Mouse (Mus musculus): ENCODE measurements at regions not wholly inside any gene's neighbourhood (a gene's known extent, or its start where the extent isn't known, plus 50 kb on each side); places are given as distances from the start of the nearest gene placed in this dataset.

DNA sequence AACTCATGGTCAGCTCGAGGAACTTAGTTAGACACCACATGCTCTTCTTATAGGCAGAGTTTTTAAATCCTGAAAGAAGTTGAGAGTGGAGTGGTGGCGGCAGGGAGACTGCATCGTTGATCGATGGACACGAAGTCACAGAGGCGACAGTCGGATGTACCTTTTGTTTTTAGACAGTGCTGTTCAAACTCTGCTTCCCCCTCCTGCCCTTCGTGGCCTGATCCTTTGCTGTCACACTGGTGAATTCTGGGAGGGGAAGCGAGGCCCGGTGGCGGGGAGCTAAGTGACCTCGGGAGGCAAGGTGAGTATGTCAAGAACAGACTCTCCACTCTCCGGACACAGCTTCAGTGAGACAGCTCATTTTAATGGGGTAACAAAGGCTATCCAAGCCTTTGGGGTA is 155.5 kb downstream of the Cog6 start:
- no peak for DNase-seq (ENCODE audit: low read depth, low spot score)

DNA sequence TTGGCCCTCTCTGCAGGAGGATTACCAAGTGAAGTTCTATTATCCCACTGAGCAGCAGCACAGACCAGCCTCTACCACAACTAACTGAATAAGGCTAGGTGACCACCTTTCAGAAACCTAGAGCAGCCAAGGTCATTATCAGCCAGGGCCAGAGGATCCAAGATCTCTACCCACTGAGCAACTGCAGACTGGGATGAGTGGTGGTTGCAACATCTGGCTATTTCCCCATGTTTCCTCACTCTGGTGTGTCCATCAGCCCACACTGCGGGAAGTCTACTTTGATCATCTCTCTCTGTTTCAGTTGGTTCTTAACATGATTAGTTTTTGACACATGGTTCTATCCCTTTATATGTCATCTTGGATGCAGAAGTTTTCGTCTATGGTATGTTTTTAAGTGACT is 157.2 kb downstream of the Cog6 start:
- no peak for DNase-seq (ENCODE audit: low read depth, low spot score)

- no peak for DNase-seq (ENCODE audit: low read depth, low spot score)
These were observed 157.7 kb downstream of the Cog6 start for GRCm38 (mm10) chr3:52859266-52859825.

DNA sequence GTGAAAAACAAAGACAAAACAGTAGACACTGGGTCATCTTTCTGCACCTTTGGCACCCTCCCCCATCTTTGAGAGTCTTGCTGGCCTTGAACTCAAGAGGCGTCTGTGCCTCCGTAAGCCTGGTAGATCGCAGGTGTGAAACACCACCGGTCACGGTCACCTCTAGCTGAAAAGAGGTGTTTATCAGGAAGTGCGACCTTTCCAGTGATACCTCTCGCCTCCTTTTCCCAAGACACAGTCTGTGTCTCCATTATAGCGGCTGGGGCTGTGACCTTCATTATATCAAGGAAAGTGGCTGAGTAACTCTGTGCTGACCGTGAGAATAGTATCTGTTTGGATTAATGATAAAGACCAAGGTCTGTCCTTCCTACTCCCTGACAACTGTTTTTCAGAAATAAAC is 158.8 kb downstream of the Cog6 start:
- no peak for DNase-seq (ENCODE audit: low read depth, low spot score)

DNA sequence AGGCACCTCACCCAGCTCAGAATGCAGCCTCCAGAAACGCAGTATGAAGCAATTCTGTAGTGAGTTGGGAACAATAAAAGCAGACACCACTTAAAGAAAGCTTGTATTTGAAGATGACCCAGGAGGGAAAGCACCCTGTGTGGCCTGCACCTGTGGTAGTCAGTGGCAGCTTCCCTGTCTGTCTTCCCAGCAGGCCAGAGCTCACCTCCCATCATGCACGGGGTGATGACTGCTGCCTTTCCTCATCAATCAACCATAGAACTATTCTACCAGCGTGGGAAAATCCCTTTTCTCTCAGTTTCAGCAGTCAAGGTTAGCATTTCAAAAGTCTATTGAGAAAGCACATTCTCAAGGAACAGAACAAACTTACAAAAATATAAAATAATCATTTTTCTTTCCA is 160.0 kb downstream of the Cog6 start:
- DNase-seq (ENCODE audit: low read depth, low spot score), result no peak

- no peak for DNase-seq (ENCODE audit: low read depth, low spot score)
These were observed 162.5 kb downstream of the Cog6 start for GRCm38 (mm10) chr3:52854560-52854959.

DNA sequence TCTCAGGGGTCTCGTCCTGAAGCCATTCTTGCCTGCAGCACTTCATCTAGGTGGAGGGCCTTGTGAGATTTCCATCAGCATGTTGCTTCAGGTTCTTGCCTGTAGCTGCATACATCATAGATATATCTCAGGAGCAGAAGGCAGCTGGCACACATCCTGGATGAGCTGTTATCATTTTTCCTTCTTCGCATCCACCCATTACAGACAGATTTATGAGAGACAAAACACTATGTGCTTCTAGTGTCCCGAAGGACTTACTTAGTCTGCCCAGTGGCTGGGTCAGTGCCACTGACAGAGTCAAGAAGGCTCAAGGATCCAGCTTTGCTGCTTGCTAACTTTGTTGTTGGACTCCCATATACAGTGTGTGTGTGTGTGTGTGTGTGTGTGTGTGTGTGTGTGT is 163.9 kb downstream of the Cog6 start:
- no peak for DNase-seq (ENCODE audit: low read depth, low spot score)

DNA sequence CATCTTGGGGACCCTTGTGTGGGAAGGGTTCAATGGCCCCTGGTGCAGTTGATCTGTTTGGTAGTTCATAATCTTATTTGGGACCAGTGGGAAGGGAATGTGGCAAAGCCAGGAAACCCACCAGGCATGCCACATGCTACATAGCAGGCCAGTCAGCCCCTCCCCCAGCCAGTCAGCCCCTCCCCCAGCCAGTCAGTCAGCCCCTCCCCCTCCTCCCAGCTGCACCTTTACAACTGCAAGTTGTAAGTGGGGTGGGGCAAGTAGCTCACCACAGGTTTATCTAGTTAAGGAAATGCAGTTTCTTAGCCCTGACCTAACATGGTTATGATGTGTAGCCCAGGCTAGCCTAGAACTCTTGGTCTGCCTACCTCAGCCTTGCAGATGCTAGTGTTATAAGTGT is 171.9 kb downstream of the Cog6 start:
- no peak for DNase-seq (ENCODE audit: low read depth, low spot score)

DNA sequence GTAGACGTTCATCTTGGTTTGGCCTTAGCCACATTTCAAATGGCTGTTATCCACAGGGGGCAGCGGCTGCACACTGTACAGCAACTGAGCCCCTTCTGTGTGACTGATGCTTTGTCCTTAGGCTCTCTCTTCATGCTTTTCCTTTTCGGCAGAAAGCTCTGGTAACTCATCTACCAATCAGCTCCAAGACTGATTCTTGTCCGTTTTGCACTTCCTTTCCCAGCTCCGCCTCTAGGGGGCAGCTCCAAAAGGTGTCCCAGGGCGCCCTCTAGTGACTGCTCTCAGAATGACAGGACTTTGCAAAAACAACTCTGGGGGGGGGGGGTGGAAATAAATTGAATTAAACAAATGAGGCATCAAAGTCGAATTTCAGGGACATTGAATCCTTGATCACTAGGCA is 173.0 kb downstream of the Cog6 start:
- peak; percentile 88 for DNase-seq (ENCODE audit: low read depth, low spot score)

DNA sequence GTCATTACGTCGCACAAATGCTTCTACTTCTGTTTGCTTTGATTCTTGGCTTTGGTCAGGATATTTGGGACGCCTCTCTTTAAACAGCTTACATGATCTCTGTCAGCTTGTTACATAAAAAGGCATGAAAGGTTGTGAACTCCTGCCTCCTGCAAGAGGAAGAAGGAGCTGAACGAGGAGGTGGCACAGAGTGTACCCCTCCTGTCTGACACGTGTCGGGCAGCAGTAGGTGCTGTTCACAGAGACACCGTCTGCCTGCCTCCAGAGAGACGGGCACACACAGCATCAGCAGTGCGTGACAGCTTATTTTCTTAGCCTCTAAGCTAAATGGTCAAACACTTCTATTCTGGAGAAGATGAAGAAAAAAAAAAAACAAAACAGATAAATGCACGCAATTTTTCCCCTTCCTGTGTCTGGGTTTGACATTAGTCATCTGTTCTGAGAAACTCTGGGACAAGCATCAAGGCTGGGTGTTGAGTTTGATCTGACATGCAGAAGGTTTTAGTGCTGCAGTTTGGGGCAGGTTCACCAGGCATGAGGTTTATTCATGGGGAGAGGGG is 174.1 kb downstream of the Cog6 start:
- DNase-seq (ENCODE audit: low read depth, low spot score), result no peak

DNA sequence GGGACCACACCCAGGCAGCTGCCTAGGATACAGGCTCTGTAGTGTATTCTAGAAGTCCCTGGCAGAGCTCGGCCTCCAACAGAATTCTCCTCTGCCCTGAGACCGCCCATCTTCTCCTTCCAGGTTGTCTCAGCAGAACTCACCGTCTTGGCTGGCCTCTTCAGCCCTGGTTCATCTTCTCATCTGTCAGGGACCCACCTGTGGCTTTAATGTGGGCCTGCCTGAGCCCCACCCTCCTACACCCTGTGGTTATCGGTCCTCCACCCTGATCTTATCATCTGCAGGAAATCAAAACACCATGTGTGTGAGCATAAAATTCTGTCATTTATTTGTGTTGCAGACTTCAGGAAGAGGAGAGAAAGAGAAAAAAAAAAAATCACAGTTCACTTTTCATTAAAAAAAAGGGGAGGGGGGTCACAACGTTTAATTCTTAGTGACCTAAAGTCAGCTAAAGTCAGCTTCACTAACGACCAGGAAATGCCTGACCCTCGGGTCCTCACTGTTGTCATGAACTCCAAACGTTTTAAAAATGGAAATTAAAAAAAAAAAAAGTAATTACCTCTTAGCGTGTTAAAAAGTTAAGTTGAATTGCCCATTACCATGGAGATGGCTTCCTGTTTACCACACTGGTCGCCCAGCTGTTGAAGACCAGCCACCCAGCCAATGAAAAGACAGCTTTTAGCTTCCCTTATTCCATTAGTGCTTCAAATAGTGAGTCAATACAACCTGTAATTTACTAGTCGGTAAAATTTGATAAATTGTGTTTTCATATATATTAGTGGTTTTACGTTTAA is 176.7 kb downstream of the Cog6 start:
- DNase-seq (ENCODE audit: low read depth, low spot score), result no peak

GRCm38 (mm10) chr3:52838020-52838419 is 179.0 kb downstream of the Cog6 start:
- DNase-seq (ENCODE audit: low read depth, low spot score), result no peak

DNA sequence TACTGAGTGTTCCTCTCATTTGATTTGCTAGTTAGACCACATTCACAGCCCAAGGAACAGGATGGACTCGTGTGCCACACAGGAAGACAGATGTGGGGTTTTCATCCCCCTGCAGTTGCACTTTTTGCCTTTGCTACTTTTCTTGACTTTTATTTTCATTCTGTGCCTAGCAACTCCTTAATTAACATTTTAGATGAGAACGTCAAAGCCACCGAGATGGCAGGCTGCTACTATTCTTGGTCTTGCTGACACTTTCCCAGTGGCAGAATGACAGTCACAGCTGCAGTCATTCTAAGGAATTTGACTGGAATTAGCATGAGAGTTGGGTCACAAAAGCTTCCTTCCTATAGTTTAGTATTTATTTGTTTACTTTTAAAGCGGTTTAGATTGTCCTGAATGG is 179.5 kb downstream of the Cog6 start:
- no peak for DNase-seq (ENCODE audit: low read depth, low spot score)

DNA sequence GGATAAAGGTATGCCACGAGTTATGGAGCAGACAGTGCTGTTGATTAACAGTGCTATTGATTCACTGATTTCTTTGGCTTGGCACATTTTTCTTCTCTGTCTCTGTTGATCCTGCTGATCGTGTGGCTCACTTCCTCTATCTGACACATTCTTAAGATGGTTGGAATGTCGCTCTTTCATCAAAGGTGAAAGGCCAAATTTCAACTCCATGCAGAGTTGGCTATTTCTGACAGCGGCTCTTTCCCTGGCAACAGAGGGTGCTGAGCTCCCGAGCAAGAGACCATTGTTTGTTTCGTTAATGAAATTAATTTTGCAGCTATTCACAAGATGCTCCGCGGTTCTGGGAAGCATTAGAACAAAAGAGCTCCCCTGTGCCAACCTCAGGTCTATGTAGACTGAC is 180.3 kb downstream of the Cog6 start:
- peak; percentile 73 for DNase-seq (ENCODE audit: low read depth, low spot score)

DNA sequence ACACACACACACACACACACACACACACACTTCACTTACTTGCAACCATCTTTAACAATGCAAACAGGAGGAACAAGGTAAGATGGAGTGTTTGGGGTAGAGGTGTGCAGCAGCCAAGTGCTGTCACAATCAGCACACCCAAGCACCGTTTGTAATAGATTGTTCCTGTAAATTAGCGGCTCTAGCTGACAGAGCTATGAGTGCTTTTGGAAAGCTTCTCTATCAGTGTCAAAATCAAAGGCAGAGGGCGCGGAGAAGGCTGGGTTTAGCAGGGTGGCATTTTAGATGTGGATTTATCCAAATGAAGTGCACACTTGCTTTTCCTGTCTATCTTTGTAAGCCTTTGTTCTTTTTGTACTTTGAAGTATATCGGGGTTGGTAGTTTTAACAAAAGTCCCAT is 184.6 kb downstream of the Cog6 start:
- DNase-seq (ENCODE audit: low read depth, low spot score), result no peak

GRCm38 (mm10) chr3:52831986-52832385 is 185.1 kb downstream of the Cog6 start:
- no peak for DNase-seq (ENCODE audit: low read depth, low spot score)

DNA sequence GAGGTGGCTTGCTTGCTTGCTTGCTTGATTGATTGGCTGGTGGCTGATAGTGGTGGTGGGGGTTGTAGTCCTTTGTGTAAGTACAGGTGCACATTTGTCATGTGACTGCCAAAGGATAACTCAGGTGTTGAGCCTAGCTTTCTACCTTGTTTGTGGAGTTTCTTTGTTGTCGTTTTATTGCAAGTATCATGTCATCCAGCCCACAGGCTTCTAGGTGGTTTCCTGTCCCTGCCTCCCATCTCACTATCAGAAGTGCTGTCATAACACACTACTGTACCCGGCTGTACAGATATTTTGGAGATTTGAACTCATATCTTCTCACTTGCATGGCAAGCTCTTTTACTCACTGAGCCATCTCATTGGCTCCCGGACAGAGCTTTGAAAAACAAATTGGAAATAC is 186.9 kb downstream of the Cog6 start:
- no peak for DNase-seq (ENCODE audit: low read depth, low spot score)

- DNase-seq (ENCODE audit: low read depth, low spot score), result no peak
These were observed 188.0 kb downstream of the Cog6 start for GRCm38 (mm10) chr3:52829069-52829468.

GRCm38 (mm10) chr3:52828473-52828872 is 188.6 kb downstream of the Cog6 start:
- no peak for DNase-seq (ENCODE audit: low read depth, low spot score)

- no peak for DNase-seq (ENCODE audit: low read depth, low spot score)
These were observed 194.2 kb downstream of the Cog6 start for GRCm38 (mm10) chr3:52822848-52823247.

GRCm38 (mm10) chr3:52821450-52821849 is 195.6 kb downstream of the Cog6 start:
- no peak for DNase-seq (ENCODE audit: low read depth, low spot score)

DNA sequence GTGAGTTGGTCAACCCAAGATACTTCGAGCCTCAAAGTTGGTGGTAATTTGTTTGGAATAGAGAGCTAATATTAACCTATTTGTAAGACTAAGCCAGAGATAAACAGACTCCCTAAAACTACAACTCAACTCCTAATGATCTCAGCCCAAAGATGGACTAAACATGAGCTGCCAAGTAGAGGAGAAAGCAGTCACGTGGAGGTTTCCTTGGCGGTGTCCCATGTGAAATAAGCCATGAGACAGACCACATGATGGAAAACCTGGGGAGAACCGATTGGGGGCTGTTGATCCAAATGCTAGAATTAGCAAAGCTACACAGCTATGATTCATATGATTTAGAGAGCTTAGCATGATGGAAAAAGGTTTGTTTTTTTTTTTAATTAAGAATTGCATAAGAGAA is 198.6 kb downstream of the Cog6 start:
- no peak for DNase-seq (ENCODE audit: low read depth, low spot score)

DNA sequence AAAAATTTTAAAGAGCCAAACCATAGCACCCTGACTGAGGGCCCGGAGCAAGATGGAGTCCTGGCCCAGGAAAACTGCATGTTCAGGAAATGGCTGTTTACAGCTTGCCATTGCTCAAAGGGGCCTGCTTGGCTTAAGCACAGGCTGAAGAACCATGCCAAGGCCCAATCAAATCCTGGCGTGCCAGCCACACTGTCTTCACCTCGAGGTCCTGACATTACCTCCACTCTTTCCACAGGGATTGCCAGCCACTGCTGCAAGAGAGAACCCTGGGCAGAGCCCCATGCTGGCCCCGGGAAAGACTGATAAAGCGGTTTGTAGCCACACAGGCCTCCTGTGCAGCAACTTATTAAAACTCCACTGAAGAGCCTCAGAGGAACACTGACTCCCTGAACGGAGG is 199.6 kb downstream of the Cog6 start:
- DNase-seq (ENCODE audit: low read depth, low spot score), result no peak
